Mouse (Mus musculus) thymus, adult 2 months (tissue): Measurements from ENCODE around the gene Hspbap1. TPM values are rescaled to one million over a fixed set of nuclear protein-coding genes. Genes with fewer than 3 reads are reported as not detected.
A peak's percentile ranks its signal among the peaks of the same experiment; 100 is the strongest.

Experiments used
- DNase-seq: peaks from one replicate; pipeline ENCODE4 v3.0.0; 2021
- H3K27ac ChIP-seq: fragments of 200-500 bp; 2 replicates; pipeline ENCODE4 v1.5.1; 2012; ENCODE audit warnings: low read length, control low read depth; ENCODE audit not compliant: control insufficient read depth, insufficient read depth
- H3K27me3 ChIP-seq: fragments of 200-500 bp; 2 replicates; pipeline ENCODE4 v1.6.1; 2012; ENCODE audit warnings: mild to moderate bottlenecking, low read length, moderate library complexity, mixed read lengths; ENCODE audit not compliant: control insufficient read depth, insufficient read depth
- H3K36me3 ChIP-seq: fragments of 200-500 bp; 2 replicates; pipeline ENCODE4 v1.6.1; 2012; ENCODE audit warnings: mild to moderate bottlenecking, low read length, moderate library complexity; ENCODE audit not compliant: control insufficient read depth, insufficient read depth
- H3K4me1 ChIP-seq: fragments of 200-500 bp; replicated peaks from 2 replicates; pipeline ENCODE4 v1.6.1; 2012; ENCODE audit warnings: low read length; ENCODE audit not compliant: control insufficient read depth, insufficient read depth
- H3K4me3 ChIP-seq: fragments of 200-500 bp; 2 replicates; pipeline ENCODE4 v1.5.1; 2012; ENCODE audit warnings: mild to moderate bottlenecking, low read length, control low read depth, moderate library complexity; ENCODE audit not compliant: control insufficient read depth, insufficient read depth
- CTCF ChIP-seq: fragments of 200-500 bp; IDR thresholded peaks from 2 replicates; pipeline ENCODE4 v1.5.1; 2012; ENCODE audit warnings: mild to moderate bottlenecking, control low read depth, low read length, moderate library complexity, borderline replicate concordance; ENCODE audit not compliant: control insufficient read depth, poor library complexity, insufficient read depth; ENCODE audit errors: extremely low read depth
- POLR2A ChIP-seq: fragments of 200-500 bp; IDR thresholded peaks from 2 replicates; pipeline ENCODE4 v1.6.1; 2012; ENCODE audit warnings: mild to moderate bottlenecking, low read length, control low read depth, moderate library complexity; ENCODE audit not compliant: control insufficient read depth, poor library complexity, insufficient read depth; ENCODE audit errors: extremely low read depth
- WGBS: fragments of 180-500 bp; shearing (Covaris S2); methylation state at CpG from one replicate; pipeline ENCODE4 v1.1.7; 2018; 5-methylcytosine and 5-hydroxymethylcytosine counted together
- polyA plus RNA-seq: library from polyadenylated mRNA; depleted of rRNA; stranded (reverse); fragments of >200 nt; gene quantifications from 2 replicates; pipeline ENCODE4 v1.2.3, GENCODE M21; 2012

Gene Hspbap1
- polyA plus RNA-seq, 1 experiment: 16.0 TPM

- TF ChIP-seq CTCF: 0 out of 2 replicates have a peak, but pooled peaks have one; percentile 33
- TF ChIP-seq POLR2A: peak; percentile 35; the same call in 1 of the 2 replicates
- Histone ChIP-seq H3K27ac (peak within 1 kb of the TSS; percentile 78), H3K4me1 (peaks cover 29% of the 10 kb centered on the region), H3K36me3 (no peaks in the 10 kb centered on the region), H3K27me3 (no peaks in the 10 kb centered on the region), H3K4me3 (peak within 1 kb of the TSS; percentile 76)
- peak; percentile 68 for DNase-seq
- WGBS: under 1% methylated on average over 75 of the region's 78 CpGs
Observed at GRCm38 (mm10) chr16:35768785-35769642, 1.2 kb upstream of the Hspbap1 start, which contains the start of gene Dirc2. Gene Dirc2, minus strand, starts transcription at chr16:35769356.

DNA sequence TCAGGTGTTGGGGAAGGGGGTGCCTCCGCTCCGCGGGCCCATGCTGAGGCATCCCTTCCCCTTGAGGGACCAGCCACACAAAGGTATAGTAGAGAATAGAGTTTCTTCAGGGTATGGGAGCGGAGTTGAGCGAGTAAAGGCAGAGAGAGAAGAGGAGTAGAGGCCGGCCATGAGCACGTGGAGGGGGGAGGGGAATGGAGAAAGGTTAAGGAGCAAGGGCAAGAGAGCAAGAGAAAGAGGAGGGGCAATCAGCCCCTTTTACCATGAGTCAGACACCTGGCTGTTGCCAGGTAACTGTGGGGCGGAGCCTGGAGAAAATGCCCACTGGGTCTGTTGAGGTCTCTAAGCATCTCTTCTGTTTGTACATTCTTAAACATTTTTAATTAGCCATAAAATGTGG lies 966 bp downstream of the Hspbap1 start:
- 80% methylated on average over 8 of the region's 8 CpGs for WGBS
- H3K4me3 ChIP-seq: no peak overlapping the region
- no peak overlapping the region for H3K27ac ChIP-seq
- DNase-seq: no peak
- TF ChIP-seq POLR2A: no peak
- no peak for TF ChIP-seq CTCF
- no peaks in the 10 kb centered on the region for H3K36me3 ChIP-seq
- H3K4me1 ChIP-seq: peaks cover 20% of the 10 kb centered on the region
- H3K27me3 ChIP-seq: no peaks in the 10 kb centered on the region

DNA sequence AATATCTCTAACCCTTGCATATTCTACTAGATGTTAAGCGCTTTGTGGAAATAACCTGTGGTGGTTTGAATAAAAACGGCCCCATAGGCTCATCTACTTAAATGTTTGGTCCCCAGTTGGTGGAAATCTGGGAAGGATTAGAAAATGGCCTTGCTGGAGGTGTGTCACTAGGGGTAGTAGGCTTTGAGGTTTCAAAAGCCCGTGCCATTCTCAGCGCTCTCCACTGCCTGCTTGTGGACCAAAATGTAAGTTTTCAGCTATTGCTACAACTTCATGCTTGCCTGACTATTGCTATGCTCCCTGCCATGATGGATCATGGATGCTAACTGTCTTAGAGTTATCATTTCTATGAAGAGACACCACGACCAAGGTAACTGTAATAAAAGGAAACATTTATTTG lies 1.4 kb downstream of the Hspbap1 start:
- Histone ChIP-seq H3K27ac (no peak overlapping the region), H3K4me3 (no peak overlapping the region), H3K4me1 (peaks cover 17% of the 10 kb centered on the region), H3K36me3 (no peaks in the 10 kb centered on the region), H3K27me3 (no peaks in the 10 kb centered on the region)
- TF ChIP-seq POLR2A: no peak
- no peak for TF ChIP-seq CTCF
- 85% methylated on average over 5 of the region's 5 CpGs for WGBS
- DNase-seq: no peak

GRCm38 (mm10) chr16:35772598-35772997 lies 2.4 kb downstream of the Hspbap1 start:
- no peaks in the 10 kb centered on the region for H3K27me3 ChIP-seq
- 88% methylated on average over 5 of the region's 5 CpGs for WGBS
- no peaks in the 10 kb centered on the region for H3K36me3 ChIP-seq
- no peak overlapping the region for H3K27ac ChIP-seq
- peaks cover 13% of the 10 kb centered on the region for H3K4me1 ChIP-seq
- DNase-seq: no peak
- H3K4me3 ChIP-seq: no peak overlapping the region
- TF ChIP-seq POLR2A (no peak), CTCF (no peak)

GRCm38 (mm10) chr16:35775835-35776234 lies 5.7 kb downstream of the Hspbap1 start:
- Histone ChIP-seq H3K36me3 (no peaks in the 10 kb centered on the region), H3K4me3 (no peak overlapping the region), H3K27me3 (no peaks in the 10 kb centered on the region), H3K27ac (no peak overlapping the region), H3K4me1 (peaks cover 4% of the 10 kb centered on the region)
- no peak for DNase-seq
- WGBS: 26% methylated on average over 1 of the region's 1 CpGs
- TF ChIP-seq CTCF (no peak), POLR2A (no peak)

GRCm38 (mm10) chr16:35776737-35777136 lies 6.6 kb downstream of the Hspbap1 start:
- Histone ChIP-seq H3K27ac (no peak overlapping the region), H3K36me3 (no peaks in the 10 kb centered on the region), H3K27me3 (no peaks in the 10 kb centered on the region), H3K4me3 (no peak overlapping the region), H3K4me1 (no peaks in the 10 kb centered on the region; the same call in 1 of the 2 replicates)
- DNase-seq: no peak
- TF ChIP-seq POLR2A: no peak
- no peak for TF ChIP-seq CTCF
- WGBS: 69% methylated on average over 7 of the region's 7 CpGs
